Mouse (Mus musculus) megakaryocyte-erythroid progenitor cell, adult 5-6 weeks (primary cell): Measurements from ENCODE around the gene Plcb1. TPM values are rescaled to one million over a fixed set of nuclear protein-coding genes. Genes with fewer than 3 reads are reported as not detected.

Source experiments
- ATAC-seq: replicated peaks from 2 replicates; pipeline ENCODE4 v1.8.0; 2016; ENCODE audit warnings: mild to moderate bottlenecking, inconsistent platforms; ENCODE audit not compliant: severe bottlenecking, poor library complexity, low FRiP score, low TSS enrichment
- total RNA-seq, 2 experiments: library from RNA; stranded (forward) in 1 of 2; stranded (reverse) in 1 of 2; fragments of 200-1000, 215-1000 nt in 1 of 2; fragments of >200 nt in 1 of 2; fragmentation: Nextera tagmentation in 1 of 2; gene quantifications; 2 replicates each; pipeline ENCODE4 v1.2.3; 2014 to 2017

The Plcb1 gene
- total RNA-seq, 2 experiments from 2014 or later: 0.89 TPM; not detected in 1

GRCm38 (mm10) chr2:134831861-134832260 is 46.0 kb downstream of the Plcb1 start:
- no peak for ATAC-seq

- no peak for ATAC-seq
These were observed 50.2 kb downstream of the Plcb1 start for GRCm38 (mm10) chr2:134836097-134836496.

GRCm38 (mm10) chr2:134838185-134838584 is 52.3 kb downstream of the Plcb1 start:
- ATAC-seq: peak; percentile 73

GRCm38 (mm10) chr2:134838888-134839287 is 53.0 kb downstream of the Plcb1 start:
- no peak for ATAC-seq

- no peak for ATAC-seq
These were observed 57.0 kb downstream of the Plcb1 start for GRCm38 (mm10) chr2:134842883-134843282.

- ATAC-seq: 0 out of 2 replicates have a peak, but pooled peaks have one; percentile 32
These were observed 58.7 kb downstream of the Plcb1 start for GRCm38 (mm10) chr2:134844391-134845238.

- peak; percentile 71 for ATAC-seq
These were observed 59.4 kb downstream of the Plcb1 start for GRCm38 (mm10) chr2:134845239-134845738.

- no peak for ATAC-seq
These were observed 60.7 kb downstream of the Plcb1 start for GRCm38 (mm10) chr2:134846555-134846954.

- ATAC-seq: no peak
These were observed 65.6 kb downstream of the Plcb1 start for GRCm38 (mm10) chr2:134851189-134852171.

GRCm38 (mm10) chr2:134856239-134856638 is 70.4 kb downstream of the Plcb1 start:
- no peak for ATAC-seq

GRCm38 (mm10) chr2:134856691-134857090 is 70.8 kb downstream of the Plcb1 start:
- no peak for ATAC-seq

GRCm38 (mm10) chr2:134864985-134865645 is 79.2 kb downstream of the Plcb1 start:
- ATAC-seq: no peak

- no peak for ATAC-seq
These were observed 81.5 kb downstream of the Plcb1 start for GRCm38 (mm10) chr2:134867381-134867780.

- peak; percentile 64; the same call in 1 of the 2 replicates for ATAC-seq
These were observed 86.0 kb downstream of the Plcb1 start for GRCm38 (mm10) chr2:134871692-134872489.

GRCm38 (mm10) chr2:134872490-134872781 is 86.6 kb downstream of the Plcb1 start:
- ATAC-seq: peak; percentile 95

- no peak for ATAC-seq
These were observed 91.3 kb downstream of the Plcb1 start for GRCm38 (mm10) chr2:134877148-134877547.

GRCm38 (mm10) chr2:134891207-134891606 is 105.3 kb downstream of the Plcb1 start:
- no peak for ATAC-seq

GRCm38 (mm10) chr2:134894776-134895175 is 108.9 kb downstream of the Plcb1 start:
- ATAC-seq: no peak

- no peak for ATAC-seq
These were observed 110.3 kb downstream of the Plcb1 start for GRCm38 (mm10) chr2:134896196-134896595.
